Mouse (Mus musculus): ENCODE data around the gene Rere.
A peak's percentile ranks its signal among the peaks of the same experiment; 100 is the strongest.

DNA sequence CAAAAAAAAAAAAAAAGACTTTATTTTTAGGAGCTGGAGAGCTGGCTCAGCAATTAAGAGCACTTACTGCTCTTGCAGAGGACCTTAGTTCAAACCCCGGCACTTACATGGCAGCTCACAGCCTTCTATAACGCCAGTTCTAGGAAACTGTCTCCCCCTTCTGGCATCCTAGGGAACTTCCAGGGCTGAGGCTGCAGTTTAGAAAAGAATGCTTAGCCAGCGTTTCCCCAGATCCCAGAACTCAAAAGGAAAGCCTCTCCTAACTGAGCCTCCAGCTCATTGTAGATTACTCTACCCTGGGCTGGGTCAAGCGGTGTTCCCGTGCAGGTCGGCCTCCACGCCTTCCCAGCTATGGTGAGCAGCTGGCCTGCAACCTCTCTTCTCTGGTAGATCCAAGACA is 16.5 kb upstream of the Rere start:
- TF ChIP-seq CTCF (IDR thresholded peaks at IDR 0.05) = peak; percentile 70
- 0 out of 2 replicates have a peak, but pooled peaks have one; percentile 14 for TF ChIP-seq EP300 (IDR thresholded peaks at IDR 0.05)

Measured in lung, postnatal 0 days (tissue).